Mouse (Mus musculus) right cerebral cortex, postnatal 25 days (tissue): Measurements from ENCODE around the gene Fam160b1.
A peak's percentile ranks its signal among the peaks of the same experiment; 100 is the strongest.

Experiments
- DNase-seq: peaks from one replicate; pipeline ENCODE4 v3.0.0; 2022

The Fam160b1 gene

DNA sequence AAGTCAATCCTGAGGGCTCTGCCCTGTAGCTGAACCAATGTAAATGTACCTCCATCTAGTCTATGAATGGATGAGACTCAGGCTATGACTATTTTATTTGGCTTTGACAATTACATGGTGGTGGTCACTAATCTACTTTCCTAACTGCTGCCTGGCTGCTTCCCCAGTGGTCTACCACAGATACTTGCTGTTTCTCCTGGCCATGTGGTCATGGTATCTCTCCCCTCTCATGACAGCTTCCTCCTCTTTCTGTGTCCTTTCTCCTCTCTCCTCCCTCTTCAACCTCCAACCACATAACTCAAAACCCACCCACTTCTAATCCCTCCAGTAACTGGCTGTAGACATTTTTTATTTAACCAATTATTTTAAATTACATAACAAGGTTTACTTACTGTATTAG, 11.4 kb upstream of the Fam160b1 start:
- no peak for DNase-seq

DNA sequence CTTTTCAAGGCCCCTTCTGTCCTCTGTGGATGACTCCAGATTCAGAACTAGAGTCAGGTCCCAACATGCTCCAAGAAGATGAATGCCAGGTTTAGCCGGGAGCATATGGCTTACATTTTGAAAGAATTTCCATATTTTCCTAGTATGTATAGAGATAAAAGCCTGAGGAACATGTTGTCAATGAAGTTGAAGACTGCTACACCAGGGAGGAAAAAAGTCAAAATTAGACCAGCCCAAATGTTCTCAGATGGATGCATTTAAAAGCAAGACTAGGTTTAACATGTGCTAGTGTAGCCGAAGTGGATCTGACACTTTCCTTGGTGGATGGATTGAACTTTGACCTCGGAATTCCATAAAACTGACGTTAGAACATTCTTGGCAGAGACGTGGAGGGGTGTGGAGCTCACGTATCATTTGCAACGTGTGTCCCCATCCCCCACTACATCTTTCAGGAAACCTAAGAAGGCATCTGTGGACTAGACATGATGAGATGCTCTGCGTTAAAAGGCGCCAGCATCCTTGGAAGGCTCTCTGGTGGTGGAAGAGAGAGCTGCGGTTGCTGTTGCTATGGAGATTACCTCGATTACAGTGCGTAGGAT, 8.0 kb upstream of the Fam160b1 start:
- DNase-seq, result peak; percentile 42

DNA sequence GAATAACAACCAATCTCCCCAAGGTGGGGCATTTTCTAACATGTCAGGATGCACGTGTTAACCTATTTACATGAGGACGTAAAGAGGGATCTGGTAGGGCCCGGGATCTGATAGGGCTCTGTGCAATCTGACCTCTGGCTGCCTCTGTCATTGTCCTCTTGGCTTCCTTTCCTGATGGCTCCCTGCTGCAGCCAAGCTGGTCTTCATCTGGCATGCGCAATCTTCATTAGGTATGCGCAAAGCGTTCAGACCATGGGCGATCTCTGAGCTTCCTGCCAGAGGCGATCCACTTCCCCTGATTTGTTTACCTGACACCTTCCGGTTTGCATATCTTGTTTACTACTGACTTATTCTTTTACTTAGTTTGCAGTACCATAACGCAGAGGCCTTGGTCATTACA, 7.3 kb upstream of the Fam160b1 start:
- no peak for DNase-seq

DNA sequence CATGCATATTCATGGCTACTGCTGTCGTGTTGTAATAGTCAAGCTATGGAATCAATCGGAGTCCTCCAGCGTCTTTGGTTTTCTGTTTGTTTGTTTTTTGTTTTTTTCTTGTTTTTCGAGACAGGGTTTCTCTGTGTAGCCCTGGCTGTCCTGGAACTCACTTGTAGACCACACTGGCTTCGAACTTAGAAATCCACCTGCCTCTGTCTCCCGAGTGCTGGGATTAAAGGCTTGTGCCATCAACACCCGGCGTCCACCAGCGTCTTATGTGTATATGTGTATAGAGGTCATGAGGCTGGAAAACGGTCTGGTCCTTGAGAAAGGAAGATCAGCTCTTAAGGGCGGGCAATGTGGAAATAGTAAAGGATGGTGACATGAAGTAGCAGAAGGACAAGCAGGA, 6.4 kb upstream of the Fam160b1 start:
- DNase-seq, result no peak

DNA sequence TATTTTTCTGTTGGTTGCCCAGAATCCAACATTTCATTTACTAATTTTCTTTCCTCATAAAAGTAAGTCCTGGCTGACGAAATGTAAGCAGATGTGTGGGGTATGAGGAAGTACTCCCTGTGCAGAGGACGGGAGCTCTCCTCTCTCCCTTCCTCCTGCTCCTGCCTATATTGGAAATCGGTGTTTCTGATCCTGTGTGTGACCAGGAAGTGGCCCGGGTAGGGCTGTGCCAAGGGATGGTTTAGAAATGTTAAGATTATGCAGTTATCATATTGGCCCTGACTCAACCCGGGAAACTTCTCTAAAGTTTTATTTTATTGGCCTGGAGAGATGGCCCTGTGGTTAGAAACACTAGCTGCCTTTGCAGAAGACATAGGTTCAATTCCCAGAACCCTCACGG, 5.8 kb upstream of the Fam160b1 start:
- no peak for DNase-seq

DNA sequence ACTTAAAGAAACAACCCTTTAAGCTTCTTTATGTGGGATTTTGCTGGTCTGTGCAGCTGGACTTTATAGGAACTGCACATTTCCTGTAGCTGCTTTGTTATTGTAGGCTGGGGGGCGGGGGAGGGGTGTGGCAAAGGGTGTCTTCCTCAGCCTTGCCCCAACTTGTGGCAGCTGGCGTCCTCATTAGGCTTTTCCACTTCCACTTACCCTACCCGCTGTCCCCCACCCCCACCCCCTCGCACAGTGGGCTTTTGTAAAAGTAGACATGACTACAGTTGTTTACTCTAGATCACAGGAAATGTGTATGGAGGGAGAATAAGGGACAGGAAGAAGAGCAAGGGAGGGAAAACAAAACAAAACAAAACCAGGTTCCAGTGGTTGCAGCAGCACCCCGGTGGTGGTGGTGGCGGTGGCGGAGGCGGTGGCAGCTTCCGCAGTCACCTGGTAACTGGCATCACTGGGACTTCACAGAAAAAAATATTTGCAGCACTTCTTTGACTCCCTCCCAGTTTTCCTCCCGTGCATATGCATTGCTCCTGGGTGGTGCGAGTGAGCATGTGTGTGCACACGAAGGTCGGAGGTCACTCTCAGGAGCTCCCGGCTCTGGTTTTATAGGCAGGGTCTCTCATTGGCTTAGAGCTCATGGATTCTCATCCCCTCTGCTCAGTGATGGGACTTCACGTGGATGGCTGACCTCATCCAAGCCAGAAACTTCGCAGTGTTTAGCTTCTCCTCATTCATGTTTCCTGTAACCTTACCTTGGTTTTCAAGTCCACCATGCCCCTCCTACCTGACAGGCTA, 4.8 kb upstream of the Fam160b1 start:
- no peak for DNase-seq

DNA sequence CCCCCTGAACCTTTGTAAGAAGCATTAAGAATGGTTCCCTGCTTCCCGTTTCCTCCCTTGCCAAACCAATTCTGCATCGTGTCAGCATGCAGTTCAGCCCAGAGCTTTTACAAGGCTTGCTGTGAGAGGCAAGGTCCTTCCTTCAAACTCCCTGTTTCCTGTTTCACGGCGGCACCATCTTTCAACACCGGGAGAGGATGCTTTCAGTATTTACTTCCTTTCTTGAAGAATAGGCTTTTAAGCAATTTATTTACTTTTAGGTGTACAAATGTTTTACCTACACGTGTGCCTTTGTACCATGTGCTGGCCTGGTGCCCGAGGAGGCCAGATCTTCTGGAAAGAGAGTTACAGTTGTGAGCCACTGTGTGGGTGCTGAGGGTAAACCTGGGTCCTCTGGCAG, 4.2 kb upstream of the Fam160b1 start:
- DNase-seq, result no peak

DNA sequence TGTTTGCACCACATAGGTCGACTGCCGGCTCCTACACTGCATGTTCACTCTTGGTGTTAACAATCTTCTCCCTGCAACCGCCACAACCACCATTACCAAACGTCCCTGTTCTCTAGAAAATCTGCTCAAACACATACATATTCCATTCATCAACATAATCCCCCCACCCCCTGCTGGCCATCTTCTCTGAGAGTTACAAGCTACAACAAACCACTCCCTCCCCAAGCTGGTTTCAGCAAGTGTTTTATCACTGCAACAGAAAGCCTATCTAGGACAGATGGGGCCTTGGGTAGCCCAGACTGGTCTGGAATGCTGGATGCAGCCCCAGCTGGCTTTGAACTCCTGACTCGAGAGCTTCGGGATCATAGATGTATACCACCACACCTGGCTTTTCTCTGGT, 3.2 kb upstream of the Fam160b1 start:
- DNase-seq, result no peak

DNA sequence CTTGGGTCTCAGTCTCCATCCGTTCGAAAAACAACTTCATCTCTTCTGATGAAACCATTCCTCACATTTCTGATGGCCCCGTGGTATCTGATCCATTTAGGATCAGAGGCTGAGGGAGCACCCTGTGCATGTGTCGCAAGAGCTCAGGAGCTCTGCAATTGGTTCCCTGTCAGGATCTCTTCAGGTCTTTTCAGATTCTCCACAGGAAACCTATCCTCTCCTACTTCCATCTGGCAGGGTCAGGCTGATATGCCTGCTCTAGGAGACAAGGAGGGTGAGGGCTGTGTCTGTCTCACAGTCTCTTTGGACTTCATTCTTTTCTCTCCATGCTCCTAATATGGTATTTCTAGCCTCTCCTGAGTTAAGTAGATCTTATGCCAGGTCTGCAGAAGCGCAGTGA, 2.7 kb upstream of the Fam160b1 start:
- no peak for DNase-seq

DNA sequence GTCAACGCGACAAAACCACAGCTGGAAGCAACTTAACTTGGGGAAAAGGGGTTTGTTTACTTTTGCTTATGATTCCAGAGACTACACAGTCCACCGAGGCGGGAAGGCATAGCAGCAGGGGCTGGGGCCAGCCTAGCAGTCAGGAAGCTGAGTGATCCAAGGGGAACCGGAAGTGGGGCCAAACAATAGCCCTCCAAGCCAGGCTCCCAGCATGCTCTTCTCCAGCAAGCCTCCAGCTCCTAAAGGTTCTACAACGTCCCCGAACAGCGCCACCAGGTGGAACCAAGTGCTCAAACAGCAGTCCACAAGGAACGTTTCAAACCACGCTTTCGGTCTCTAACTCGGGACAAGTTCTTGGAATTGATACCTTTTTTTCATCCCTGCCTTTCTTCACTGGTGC, 2.2 kb upstream of the Fam160b1 start:
- DNase-seq, result peak; percentile 50

DNA sequence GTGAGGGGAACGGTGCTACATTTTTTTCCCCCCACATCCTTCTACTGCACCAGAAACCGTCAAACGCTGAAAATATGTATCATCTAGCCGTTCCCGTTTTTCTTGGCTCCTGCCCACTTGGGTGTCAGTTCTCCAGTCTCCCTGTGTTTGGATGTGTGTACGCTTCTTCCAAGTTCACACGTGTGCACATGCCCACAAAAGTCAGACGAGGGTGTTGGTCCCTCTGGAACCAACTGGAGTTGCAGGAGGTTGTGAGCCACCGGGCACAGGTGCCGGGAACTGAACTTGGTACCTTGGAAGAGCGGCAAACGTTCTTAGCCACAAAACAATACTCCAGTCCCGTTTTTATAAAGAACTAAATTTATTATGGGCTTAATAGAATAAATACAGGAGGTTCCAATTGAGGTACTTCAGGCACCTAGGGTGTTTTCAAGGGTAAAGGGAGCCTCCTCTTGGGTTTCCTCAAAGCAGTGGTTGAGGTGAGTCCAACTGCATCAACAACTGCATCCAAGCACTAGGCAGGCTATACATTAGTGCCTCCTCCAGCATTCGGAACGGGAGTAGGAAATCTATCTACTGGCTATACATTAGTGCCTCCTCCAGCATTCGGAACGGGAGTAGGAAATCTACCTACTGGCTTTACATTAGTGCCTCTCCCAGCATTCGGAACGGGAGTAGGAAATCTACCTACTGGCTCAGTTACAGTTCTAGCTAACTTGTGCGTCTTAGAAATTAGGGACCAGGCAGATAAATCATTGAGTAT, 1.5 kb upstream of the Fam160b1 start:
- no peak for DNase-seq

DNA sequence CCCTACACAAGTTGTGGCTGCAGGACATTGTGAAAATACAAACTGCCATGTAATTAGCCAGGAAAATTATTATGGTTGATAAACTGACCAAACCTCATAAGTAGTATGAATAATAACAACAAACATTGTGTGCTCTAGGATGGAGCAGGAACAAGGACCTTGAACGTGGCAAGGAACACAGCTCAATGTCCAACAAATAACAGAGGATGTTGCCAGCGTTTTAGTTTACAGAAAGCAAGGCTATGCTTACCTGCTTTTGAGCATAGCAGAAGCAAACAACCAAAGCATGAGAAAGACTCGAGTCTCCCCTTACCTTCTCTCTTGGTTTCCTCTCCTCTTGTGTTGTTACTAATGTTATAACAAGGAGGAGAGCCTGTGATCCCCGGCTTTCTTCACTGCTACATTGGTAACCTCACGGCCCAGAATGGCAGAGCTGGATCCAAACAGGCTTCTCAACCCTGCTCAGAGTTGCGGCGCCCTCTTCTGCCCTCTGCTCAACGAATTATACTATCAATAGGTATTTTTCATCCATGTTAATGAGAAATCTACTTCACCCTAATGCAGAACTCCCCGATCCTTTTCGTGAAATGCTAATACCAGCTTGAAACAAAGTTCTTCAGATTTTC, 666 bp upstream of the Fam160b1 start:
- no peak for DNase-seq

DNA sequence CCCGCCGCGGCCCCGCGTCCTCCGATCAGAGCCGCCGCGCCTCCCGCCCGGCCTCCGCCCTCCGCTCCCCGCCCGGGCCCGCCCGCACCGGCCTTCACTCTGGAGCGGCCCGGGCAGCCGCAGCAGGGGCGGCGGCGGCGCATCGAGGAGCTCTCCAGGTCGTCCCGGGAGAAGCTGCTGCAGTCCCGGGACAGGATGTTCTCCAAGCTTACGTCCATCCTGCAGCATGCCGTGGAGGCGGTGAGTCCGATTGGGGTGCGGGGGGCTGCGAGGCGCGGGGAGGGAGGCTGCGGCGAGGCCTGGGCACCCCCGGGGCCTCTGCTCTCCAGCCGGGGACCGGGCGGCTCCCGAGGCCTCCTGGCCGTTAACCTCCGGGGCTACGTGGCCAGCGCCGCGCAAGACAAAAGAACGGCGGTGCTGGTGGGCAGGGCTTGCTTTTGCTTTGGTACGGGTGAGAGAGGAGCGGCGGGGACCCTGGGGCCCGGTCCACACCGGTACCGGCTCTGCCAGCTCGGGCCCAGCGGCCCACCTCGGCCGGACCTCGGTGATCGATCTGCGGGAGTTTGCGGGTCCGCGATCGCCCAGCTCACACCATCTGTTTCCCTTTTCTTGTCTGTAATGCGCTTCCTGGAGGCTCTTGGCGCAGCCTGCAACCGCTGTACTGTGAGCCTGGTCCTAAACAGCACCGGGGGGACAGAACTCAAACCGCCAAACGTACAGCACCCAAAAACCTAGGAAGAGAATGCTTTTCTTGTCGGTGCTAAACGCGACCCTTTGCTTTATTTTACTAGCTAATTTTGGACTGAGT, 855 bp downstream of the Fam160b1 start:
- DNase-seq, result peak; percentile 66

DNA sequence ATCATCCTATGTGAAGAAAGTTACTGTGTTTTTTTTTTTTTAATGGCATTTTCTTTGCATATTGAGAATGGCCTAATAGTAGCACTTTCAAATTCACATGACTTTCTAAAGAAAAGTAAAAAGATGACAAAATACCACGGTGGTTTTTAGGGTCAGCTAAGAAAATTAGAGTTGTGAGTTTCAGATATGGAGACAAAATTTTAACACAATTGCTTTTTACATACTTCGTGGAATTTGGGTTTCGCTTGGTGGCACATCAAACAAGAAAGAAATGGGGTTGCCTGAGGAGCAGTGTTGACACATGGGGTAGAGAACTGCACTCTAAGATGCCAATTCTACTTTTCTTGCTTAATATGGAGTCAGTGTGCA, 1.4 kb downstream of the Fam160b1 start:
- no peak for DNase-seq

DNA sequence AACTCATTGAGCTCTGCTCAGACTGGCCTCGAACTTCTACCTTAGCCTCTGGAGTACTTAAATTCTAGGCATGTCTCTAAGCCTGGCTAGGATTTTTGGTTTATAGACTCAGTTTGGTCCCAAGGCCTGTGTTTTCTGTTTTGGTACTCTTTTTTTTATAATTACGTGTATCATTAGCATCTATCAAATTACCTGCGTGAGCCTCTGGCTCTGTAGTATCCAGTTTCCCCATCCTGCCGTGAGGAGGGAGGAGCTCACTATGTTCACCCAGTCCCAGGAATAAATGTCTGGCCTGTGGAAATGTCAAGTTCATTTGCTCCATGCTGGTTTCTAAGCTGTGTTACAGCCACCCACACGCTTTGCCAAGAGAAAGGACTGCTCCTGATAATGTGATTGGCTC, 2.1 kb downstream of the Fam160b1 start:
- no peak for DNase-seq

DNA sequence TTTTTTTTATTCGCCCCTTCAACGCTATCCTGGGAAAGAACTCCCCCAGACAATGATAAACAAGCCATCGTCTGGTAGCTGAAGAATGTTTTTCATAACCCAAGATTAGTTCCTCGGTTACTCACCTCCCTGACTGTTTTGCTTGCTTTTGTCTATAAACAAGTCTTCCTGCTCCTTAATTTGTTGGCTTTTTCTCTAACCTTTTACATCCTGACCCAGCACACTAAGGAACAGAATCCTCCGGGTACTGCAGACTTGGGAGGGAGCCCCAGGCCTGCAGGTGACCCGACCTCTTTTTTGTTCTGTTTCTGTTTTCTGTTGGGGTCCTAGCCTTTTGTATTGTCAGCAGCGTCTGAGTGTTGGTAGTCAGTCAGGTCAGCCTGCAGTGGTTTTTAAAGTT, 2.6 kb downstream of the Fam160b1 start:
- DNase-seq, result no peak

DNA sequence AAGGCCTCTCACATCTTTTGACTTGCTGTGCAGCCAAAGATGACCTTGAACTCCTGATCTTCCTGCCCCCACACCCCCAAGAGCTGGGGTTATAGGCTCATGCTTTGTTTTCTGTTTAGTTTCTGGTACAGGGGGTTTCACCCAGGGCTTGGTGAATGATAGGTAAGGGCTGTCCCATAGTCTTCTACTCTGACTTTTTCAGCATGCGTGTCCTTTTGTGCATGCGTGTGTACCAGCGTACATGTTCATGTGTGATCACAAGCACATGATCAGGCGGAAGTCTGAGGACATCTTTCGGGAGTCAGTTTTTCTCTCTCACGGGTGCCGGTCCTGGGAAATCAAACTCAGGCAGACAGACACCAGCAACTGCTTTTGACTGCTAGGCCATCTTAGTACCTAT, 3.1 kb downstream of the Fam160b1 start:
- DNase-seq, result no peak

DNA sequence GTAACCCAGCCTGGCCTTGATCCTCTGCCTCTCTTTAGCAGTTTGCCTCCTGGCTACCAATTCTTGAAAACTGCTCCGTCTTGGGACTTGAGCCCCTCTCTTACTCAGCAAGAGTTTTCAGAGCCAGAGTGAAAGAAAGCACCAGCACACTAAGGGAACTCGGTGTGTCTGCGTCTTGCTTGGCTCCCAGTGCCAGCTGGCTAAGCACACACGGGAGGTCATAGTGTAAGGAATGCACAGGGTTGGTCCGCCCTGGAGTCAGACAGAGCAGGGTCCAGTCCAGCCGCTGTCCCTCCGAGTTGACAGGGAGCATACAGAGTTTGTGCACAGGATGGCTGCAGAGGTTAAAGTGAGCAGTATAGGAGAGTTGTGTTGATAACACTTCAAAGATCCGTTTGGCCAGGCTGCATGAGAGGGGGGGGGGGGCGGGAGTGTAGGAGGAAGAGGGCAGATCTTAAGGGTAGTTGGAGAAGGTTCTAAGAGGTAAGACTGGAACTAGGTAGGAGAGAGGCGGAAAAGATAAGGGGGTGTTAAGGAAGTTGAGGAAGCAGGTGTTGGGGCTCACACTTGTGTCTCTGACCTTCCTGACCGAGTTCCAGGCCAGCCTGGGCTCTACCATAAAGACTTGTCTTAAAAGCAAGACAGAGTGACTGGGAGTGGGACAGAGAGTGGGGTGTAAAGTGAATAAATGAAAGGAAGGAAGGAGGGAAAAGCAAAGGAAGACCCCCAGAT, 4.6 kb downstream of the Fam160b1 start:
- no peak for DNase-seq

DNA sequence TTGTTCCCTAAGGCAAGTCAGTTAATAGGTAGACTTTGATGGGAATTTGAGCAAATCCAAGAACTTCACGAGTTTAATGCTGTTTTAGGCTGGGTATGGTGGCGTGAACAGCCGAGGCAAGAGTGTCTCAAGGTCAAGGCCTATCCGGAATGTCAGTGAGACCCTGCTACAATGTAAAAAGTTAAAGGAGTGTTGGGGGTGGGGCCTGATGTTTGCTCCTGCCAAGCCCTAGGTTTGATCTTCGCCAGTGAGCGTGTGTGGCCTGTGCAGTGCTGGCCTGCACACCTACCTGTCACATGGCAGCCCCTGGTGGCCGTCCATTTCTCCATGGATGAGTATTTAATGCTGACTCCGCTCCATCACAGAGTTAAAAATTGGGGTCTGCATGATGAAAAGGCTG, 5.5 kb downstream of the Fam160b1 start:
- no peak for DNase-seq

DNA sequence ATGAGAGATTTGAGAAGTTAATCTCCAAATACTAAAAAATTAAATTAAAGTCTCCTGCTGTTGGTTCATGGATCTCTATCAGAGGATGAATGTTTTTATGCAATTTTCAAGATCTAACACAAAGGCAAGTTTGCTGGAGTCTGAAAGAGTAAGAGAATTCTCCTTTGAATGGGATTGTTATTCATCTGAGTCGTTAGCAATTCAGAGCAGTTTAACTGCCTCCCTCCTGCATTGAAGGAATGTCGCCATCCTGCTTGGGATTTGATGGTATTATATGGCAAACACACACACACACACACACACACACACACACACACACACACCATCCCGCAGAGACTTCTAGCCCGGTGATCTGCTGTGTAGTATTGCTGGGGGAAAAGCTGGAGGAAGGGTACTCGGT, 6.1 kb downstream of the Fam160b1 start:
- DNase-seq, result no peak

DNA sequence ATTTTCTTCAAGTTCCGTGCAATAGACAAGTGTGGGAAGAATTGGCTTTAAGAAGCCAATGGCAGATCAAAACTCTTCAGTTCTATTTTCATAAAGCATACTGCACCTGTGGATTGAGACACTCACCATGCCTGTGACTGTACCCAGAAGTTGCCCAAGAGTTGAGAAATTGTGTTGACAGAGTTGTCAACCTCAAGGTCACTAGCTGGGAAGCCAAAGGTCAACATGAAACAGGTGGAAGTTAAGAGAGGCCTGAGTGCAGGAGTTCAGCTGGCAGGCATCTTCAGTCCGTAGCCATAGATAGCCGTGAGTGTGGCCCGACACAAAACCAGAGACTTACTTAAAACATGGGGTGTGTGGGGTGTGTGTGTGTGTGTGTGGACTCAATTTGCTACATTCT, 6.7 kb downstream of the Fam160b1 start:
- no peak for DNase-seq

DNA sequence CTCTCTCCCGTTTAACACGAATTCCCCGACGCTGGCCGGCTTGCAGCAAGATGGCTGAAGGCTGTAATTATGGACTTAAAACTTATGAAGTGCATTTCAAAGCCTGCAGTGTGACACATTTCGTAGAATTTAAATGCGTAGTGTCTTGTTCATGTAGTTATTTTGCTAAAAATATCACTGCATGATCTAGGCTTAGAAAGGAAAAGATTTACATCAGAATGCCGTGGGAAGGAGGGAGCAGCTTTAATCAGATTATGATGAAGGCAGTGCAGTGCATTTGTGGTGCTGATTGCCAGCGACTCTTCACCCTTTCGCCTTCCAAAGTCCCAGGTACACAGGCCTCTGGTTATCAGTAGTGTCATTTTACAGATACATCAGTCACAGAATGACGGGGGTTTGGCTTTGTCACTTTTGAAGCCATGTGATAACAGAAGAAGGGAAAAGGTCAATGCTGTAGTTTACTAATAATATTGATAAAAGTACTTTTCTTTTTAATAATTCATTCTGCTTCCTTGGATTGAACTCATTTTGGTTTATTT, 7.4 kb downstream of the Fam160b1 start:
- no peak for DNase-seq
